Mouse (Mus musculus) myocyte (in vitro differentiated cells): ENCODE data around the gene Gins3.

Experiments
- E2F4 ChIP-seq: IDR thresholded peaks from one replicate; pipeline ENCODE4 v1.6.1; 2011; ENCODE audit warnings: mild to moderate bottlenecking, control low read depth, moderate library complexity; ENCODE audit not compliant: insufficient read depth
- MAX ChIP-seq: IDR thresholded peaks from one replicate; pipeline ENCODE4 v1.6.1; 2011; ENCODE audit warnings: low read depth, mild to moderate bottlenecking, control low read depth
- MYOD1 ChIP-seq, 3 experiments: IDR thresholded peaks; one replicate each; pipeline ENCODE4 v1.6.1; 2011; ENCODE audit warnings: control low read depth in 2 of 3, low read depth in 2 of 3, mild to moderate bottlenecking in 2 of 3, moderate library complexity in 1 of 3; ENCODE audit not compliant: insufficient read length in 2 of 3, control insufficient read depth in 1 of 3
- REST ChIP-seq: IDR thresholded peaks from one replicate; pipeline ENCODE4 v1.6.1; 2011; ENCODE audit warnings: mild to moderate bottlenecking, control low read depth, moderate library complexity; ENCODE audit not compliant: insufficient read depth, insufficient read length
- SRF ChIP-seq: IDR thresholded peaks from one replicate; pipeline ENCODE4 v1.6.1; 2011; ENCODE audit warnings: low read depth; ENCODE audit not compliant: control insufficient read depth, insufficient read length
- TCF3 ChIP-seq: IDR thresholded peaks from one replicate; pipeline ENCODE4 v1.6.1; 2011; ENCODE audit warnings: low read depth, control low read depth; ENCODE audit not compliant: insufficient read length
- USF1 ChIP-seq: IDR thresholded peaks from one replicate; pipeline ENCODE4 v1.6.1; 2011; ENCODE audit warnings: low read depth, mild to moderate bottlenecking, control low read depth, moderate library complexity

GRCm38 (mm10) chr8:95609406-95609805, 23.8 kb upstream of the Gins3 start:
- TF ChIP-seq MYOD1 (IDR thresholded peaks at IDR 0.05; ENCODE audit: control insufficient read depth in 1 of 3, insufficient read length in 2 of 3, low read depth in 2 of 3): no peak
- TF ChIP-seq SRF: no peak
- TF ChIP-seq USF1: no peak
- TF ChIP-seq TCF3: no peak
- TF ChIP-seq MAX: no peak
- TF ChIP-seq E2F4: no peak
- TF ChIP-seq REST: no peak
